Mouse (Mus musculus) bone marrow, adult 2 months (tissue): Measurements from ENCODE around the gene Samd4. TPM values are rescaled to one million over a fixed set of nuclear protein-coding genes. Genes with fewer than 3 reads are reported as not detected.
"Not testable (repeated sequence)": the region's sequence is repeated elsewhere in the genome, so short reads cannot be mapped to it uniquely, and the experiment has no call there.

ENCODE experiments used
- H3K27ac ChIP-seq: fragments of 200-500 bp; 2 replicates; pipeline ENCODE4 v1.5.1; 2012; ENCODE audit warnings: low read depth, mild to moderate bottlenecking, control low read depth, inconsistent platforms, low read length; ENCODE audit not compliant: control insufficient read depth, poor library complexity, insufficient read depth
- H3K4me1 ChIP-seq: fragments of 200-500 bp; 2 replicates; pipeline ENCODE4 v1.6.1; 2011; ENCODE audit warnings: low read length; ENCODE audit not compliant: control insufficient read depth, insufficient read depth
- H3K4me3 ChIP-seq: fragments of 200-500 bp; replicated peaks from 2 replicates; pipeline ENCODE3; 2011; ENCODE audit warnings: mild to moderate bottlenecking, low read depth, low read length, control low read depth; ENCODE audit not compliant: control insufficient read depth
- CTCF ChIP-seq: fragments of 200-500 bp; IDR thresholded peaks from 2 replicates; pipeline ENCODE4 v1.5.1; 2011; ENCODE audit warnings: low read length, control low read depth; ENCODE audit not compliant: control insufficient read depth, insufficient read depth
- POLR2A ChIP-seq: fragments of 200-500 bp; IDR thresholded peaks from 2 replicates; pipeline ENCODE4 v1.6.1; 2011; ENCODE audit warnings: low read depth, mild to moderate bottlenecking, control low read depth, low read length, borderline replicate concordance; ENCODE audit not compliant: control insufficient read depth
- WGBS: fragments of 180-500 bp; shearing (Covaris S2); methylation state at CpG from one replicate; pipeline ENCODE4 v1.1.7; 2018; 5-methylcytosine and 5-hydroxymethylcytosine counted together
- polyA plus RNA-seq: library from polyadenylated mRNA; stranded (reverse); fragments of >200 nt; gene quantifications from 2 replicates; pipeline ENCODE4 v1.2.4, GENCODE M21; 2011; ENCODE audit warnings: low replicate concordance; ENCODE audit not compliant: missing spikeins, insufficient read depth, insufficient read length

The Samd4 gene
- polyA plus RNA-seq, 1 experiment = 3.6 TPM

DNA sequence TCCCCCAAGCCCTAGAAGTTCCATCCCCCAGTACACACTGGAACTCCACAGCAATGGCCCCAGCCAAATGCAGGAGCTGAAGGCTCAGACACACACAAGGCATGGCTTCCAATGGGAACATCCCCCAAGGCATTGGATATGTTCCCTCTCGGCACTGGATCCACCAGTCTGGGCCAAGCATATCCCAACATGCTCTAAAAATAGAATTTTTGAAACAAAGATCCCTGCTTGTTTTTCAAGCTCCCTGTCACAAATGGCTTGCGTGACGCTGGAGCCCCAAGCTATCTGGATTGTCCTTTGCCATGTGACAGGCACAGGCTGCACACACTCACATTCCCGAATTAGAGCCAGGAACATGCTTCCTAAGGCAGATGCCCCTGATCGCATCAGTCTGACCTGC lies 213.7 kb downstream of the Samd4 start:
- H3K27ac ChIP-seq = peak overlapping the region; percentile 49
- TF ChIP-seq CTCF = no peak
- TF ChIP-seq POLR2A = no peak
- H3K4me1 ChIP-seq = peaks cover 8% of the 10 kb centered on the region
- 94% methylated on average over 5 of the region's 5 CpGs for WGBS
- H3K4me3 ChIP-seq = no peak overlapping the region

DNA sequence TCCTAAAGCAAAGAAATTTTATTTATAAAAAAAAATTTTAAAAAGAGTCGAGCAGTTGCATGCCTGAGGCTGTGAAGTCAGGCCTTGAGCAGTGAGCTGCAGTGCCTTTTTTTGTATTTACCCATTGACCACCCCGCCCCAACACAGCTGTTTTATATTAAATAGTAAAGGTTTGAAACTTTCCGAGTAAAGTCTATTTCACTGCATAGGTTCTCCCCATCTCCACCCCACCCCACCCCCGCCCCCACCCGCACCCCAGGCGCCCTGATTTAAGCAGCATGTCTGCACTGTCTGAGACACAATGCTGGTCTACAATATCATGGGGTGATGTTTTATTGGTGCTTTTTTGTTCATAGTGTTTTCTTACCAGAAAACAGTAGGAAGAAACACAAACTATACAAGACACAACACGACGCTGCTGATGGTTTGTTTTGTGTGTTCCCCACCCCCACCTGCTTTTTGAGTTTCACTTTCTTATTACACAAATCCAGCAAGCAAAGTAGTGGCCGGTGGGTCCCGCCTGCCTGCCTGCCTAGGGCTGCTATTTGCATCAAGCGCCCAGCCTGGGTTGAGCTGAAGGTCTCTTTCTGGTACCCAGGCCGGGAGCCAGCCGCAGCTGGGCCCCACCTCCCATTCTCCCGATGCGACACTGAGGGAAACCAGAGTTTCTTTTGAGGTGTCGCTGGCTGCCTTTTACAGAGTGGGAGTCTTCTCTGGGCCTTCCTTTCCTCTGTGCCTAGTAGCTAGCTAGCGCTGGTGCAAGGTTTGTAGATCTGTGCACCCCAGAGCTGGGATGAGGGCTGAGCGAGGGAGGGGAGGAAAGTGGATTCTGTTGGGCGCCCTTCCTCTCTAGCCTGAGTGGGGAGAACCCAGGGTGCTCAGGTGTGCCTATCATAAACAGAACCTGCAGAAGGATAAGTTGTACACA lies 221.9 kb downstream of the Samd4 start:
- no peaks in the 10 kb centered on the region; the same call in 1 of the 2 replicates for H3K4me1 ChIP-seq
- H3K27ac ChIP-seq = peak overlapping the region; percentile 48; the same call in 1 of the 2 replicates
- 26% methylated on average over 19 of the region's 19 CpGs for WGBS
- peak overlapping the region; percentile 19 for H3K4me3 ChIP-seq
- TF ChIP-seq POLR2A = no peak
- TF ChIP-seq CTCF = no peak

DNA sequence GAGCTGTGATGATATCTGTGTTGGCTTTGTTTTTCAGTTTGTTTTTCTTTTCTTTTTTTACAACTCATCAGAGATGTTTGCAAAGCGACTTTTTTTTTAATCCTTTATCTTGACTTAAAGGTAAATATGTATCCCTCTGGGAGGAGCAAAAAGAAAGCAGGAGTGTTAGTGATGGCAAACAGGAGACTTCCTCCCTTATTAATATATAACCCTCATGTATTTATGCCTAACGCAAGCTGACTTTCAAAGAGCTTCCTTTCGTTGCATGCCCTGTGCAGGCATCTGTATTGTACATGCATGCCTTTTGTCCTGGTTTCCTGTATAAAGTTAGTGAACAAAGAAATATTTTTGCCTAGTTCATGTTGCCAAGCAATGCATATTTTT lies 222.5 kb downstream of the Samd4 start:
- Histone ChIP-seq H3K4me1 (no peaks in the 10 kb centered on the region; the same call in 1 of the 2 replicates), H3K27ac (no peak overlapping the region), H3K4me3 (no peak overlapping the region)
- TF ChIP-seq CTCF (no peak), POLR2A (no peak)
- 78% methylated on average over 3 of the region's 3 CpGs for WGBS

DNA sequence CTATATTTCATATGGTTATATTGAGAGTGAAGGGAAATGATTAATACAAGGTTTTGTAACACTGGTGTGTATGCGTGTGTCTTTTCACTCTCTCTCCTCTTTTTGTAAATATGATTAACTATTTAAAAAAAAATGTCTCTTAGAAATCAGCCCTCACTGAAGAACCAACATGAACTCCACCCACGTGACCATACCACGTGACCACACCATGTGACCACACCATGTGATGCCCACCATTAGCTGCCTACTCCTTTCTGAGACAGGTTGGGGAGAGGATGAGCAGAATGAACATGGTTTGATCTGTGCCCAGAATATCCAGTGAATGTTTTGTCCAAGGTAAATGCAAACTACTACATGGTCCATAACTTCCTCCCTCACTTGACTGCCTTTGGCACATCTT lies 223.1 kb downstream of the Samd4 start:
- H3K4me3 ChIP-seq = no peak overlapping the region
- 78% methylated on average over 3 of the region's 3 CpGs for WGBS
- no peak overlapping the region for H3K27ac ChIP-seq
- TF ChIP-seq CTCF = no peak
- TF ChIP-seq POLR2A = no peak
- no peaks in the 10 kb centered on the region; the same call in 1 of the 2 replicates for H3K4me1 ChIP-seq

DNA sequence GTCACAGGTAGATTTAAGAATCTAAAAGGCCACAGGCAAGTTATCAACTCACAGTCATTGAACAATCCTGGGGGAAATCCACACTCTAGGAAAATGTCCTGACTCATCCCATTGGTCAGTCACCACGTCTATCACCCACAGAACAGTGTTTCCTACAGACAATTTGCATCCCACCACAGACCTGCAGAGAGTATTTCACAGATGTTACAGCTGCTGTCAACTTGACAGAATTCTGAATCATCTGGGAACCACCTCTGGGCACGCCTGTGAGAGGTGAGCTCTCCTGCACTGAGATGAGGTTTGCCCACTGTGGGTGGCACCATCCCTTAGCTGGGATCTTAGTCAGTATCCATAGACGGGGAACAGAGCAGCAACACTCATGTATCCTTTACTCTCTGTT lies 224.8 kb downstream of the Samd4 start:
- 46% methylated on average over 3 of the region's 3 CpGs for WGBS

DNA sequence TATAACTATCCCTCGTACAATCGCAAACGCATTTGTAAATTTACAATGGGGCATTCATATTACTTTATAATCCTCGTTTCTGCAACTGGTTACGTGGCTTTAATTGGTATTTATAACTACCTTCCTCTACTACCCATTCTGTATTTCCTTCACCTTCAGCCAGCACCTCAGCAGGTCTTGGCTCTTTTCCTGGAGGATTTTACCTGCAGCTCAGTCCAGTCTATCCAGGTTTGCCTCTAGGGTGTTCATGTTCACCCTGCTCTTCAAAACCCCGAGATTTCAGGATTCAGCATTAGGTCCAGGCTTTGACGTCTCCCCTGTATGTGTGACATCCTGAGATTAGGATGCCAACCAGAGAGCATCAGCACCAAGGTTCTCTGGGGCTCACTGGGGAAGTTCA lies 227.7 kb downstream of the Samd4 start:
- not testable (repeated sequence) for H3K27ac ChIP-seq, H3K4me1 ChIP-seq, H3K4me3 ChIP-seq
- WGBS = 86% methylated on average over 7 of the region's 7 CpGs

More for the DNA sequence above, 224.8 kb downstream of the Samd4 start:
- TF ChIP-seq POLR2A = no peak
- no peak for TF ChIP-seq CTCF
- Histone ChIP-seq H3K27ac (no peak overlapping the region), H3K4me3 (no peak overlapping the region), H3K4me1 (no peaks in the 10 kb centered on the region; the same call in 1 of the 2 replicates)

DNA sequence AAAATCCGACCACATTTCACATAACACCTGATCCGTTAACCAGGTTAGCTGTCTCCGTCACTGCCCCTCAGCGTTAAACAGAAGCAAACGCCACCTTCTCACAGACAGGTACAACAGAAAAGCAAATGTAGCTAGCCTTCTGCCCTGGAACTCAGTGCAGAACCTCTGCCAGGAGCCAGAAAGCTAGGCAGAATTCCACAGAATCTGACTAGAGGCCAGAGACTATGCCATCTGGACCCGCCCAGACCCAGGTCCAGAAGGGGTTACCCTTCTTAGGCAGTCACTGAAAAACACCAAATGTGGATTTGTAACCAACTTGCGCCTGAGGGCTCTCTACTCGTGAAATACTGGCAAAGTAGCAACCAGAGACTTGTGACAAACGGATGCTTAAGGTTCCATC lies 228.7 kb downstream of the Samd4 start:
- 61% methylated on average over 9 of the region's 9 CpGs for WGBS
- Histone ChIP-seq H3K4me3 (no peak overlapping the region), H3K27ac (no peak overlapping the region), H3K4me1 (peaks cover 3% of the 10 kb centered on the region)
- TF ChIP-seq CTCF = no peak
- no peak for TF ChIP-seq POLR2A

DNA sequence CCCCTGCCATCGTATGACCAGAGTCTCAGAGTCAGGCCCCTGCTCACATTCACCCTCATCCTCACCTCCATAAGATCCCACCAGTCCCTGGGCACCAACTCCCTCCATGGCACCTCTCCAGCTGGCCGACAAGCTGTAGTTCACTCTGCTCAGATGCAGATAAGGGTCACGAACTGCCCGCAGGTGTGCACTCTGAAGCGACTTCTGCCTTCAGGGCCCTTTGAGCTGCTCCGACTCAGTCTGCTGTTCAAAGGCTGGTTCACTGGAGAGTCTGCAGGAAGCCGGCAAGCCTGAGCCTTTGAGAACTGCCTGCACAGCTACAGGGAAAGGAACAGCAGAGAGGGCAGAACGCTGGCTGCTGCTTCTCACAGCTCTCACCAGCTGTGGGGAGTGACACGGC lies 232.5 kb downstream of the Samd4 start:
- 56% methylated on average over 9 of the region's 9 CpGs for WGBS
- Histone ChIP-seq H3K27ac (peak overlapping the region; percentile 42), H3K4me3 (peak overlapping the region; percentile 51), H3K4me1 (peaks cover 9% of the 10 kb centered on the region)
- no peak for TF ChIP-seq POLR2A
- no peak for TF ChIP-seq CTCF
